Mouse (Mus musculus) heart, postnatal 36 days (tissue): ENCODE measurements at regions not wholly inside any gene's neighbourhood (a gene's known extent, or its start where the extent isn't known, plus 50 kb on each side); places are given as distances from the start of the nearest gene placed in this dataset.
"Not testable (repeated sequence)": the region's sequence is repeated elsewhere in the genome, so short reads cannot be mapped to it uniquely, and the experiment has no call there.

Source experiments
- DNase-seq, 2 experiments: peaks; one replicate each; pipeline ENCODE4 v3.0.0; 2021 to 2022
- intact Hi-C: fragments of 180-260 bp; cut with DNase I; formaldehyde crosslinking; loops from one replicate; pipeline ENCODE4 v1.15.1; 2025

- intact Hi-C loops, result no loop called here
- DNase-seq, result no peak
Observed at GRCm38 (mm10) chr7:137628266-137628665, 190.9 kb downstream of the Glrx3 start.

GRCm38 (mm10) chr7:137629540-137629939 is 192.1 kb downstream of the Glrx3 start:
- intact Hi-C loops, result no loop called here
- no peak for DNase-seq

GRCm38 (mm10) chr7:137648621-137649020 is 211.2 kb downstream of the Glrx3 start:
- no peak for DNase-seq
- intact Hi-C loops, result no loop called here

GRCm38 (mm10) chr7:137649650-137650049 is 212.2 kb downstream of the Glrx3 start:
- intact Hi-C loops, result no loop called here
- DNase-seq, result no peak

GRCm38 (mm10) chr7:137653837-137654236 is 216.4 kb downstream of the Glrx3 start:
- no peak for DNase-seq
- intact Hi-C loops, result no loop called here

- intact Hi-C loops, result no loop called here
- DNase-seq, result no peak
Observed at GRCm38 (mm10) chr7:137667165-137667564, 229.8 kb downstream of the Glrx3 start.

- no peak for DNase-seq
- intact Hi-C loops, result no loop called here
Observed at GRCm38 (mm10) chr7:137671156-137671555, 233.7 kb downstream of the Glrx3 start.

- no peak for DNase-seq
- intact Hi-C loops, result loop anchor here (2.0 kb wide), 1 partner anchor 48 kb away; no protein-coding TSS in a partner anchor
Observed at GRCm38 (mm10) chr7:137674596-137674995, 237.2 kb downstream of the Glrx3 start.

GRCm38 (mm10) chr7:137675381-137675780 is 238.0 kb downstream of the Glrx3 start:
- intact Hi-C loops, result loop anchor here (2.0 kb wide), 1 partner anchor 49 kb away; no protein-coding TSS in a partner anchor
- DNase-seq, result no peak

GRCm38 (mm10) chr7:137684826-137685225 is 247.4 kb downstream of the Glrx3 start:
- intact Hi-C loops, result no loop called here
- no peak for DNase-seq

GRCm38 (mm10) chr7:137685320-137685719 is 247.9 kb downstream of the Glrx3 start:
- DNase-seq, result no peak
- intact Hi-C loops, result no loop called here

- intact Hi-C loops, result no loop called here
- no peak for DNase-seq
Observed at GRCm38 (mm10) chr7:137696831-137697230, 259.4 kb downstream of the Glrx3 start.

- DNase-seq, intact Hi-C loops: not testable (repeated sequence)
Observed at GRCm38 (mm10) chr7:137698501-137698900, 261.1 kb downstream of the Glrx3 start.

- intact Hi-C loops, result no loop called here
- DNase-seq, result no peak
Observed at GRCm38 (mm10) chr7:137712862-137713261, 275.4 kb downstream of the Glrx3 start.

- intact Hi-C loops, result no loop called here
- DNase-seq, result no peak
Observed at GRCm38 (mm10) chr7:137713856-137714255, 276.4 kb downstream of the Glrx3 start.

GRCm38 (mm10) chr7:137714318-137714962 is 277.0 kb downstream of the Glrx3 start:
- intact Hi-C loops, result no loop called here
- DNase-seq, result peak; percentile 45 to 53

- intact Hi-C loops, result no loop called here
- DNase-seq, result no peak
Observed at GRCm38 (mm10) chr7:137715126-137715900, 277.9 kb downstream of the Glrx3 start.

- intact Hi-C loops, result no loop called here
- DNase-seq, result no peak
Observed at GRCm38 (mm10) chr7:137723361-137724040, 286.1 kb downstream of the Glrx3 start.

- intact Hi-C loops, result no loop called here
- no peak for DNase-seq
Observed at GRCm38 (mm10) chr7:137726031-137726430, 288.6 kb downstream of the Glrx3 start.

GRCm38 (mm10) chr7:137735873-137736527 is 298.6 kb downstream of the Glrx3 start:
- intact Hi-C loops, result no loop called here
- no peak for DNase-seq

GRCm38 (mm10) chr7:137741702-137742101 is 304.3 kb downstream of the Glrx3 start:
- DNase-seq, result no peak
- intact Hi-C loops, result no loop called here
